Mouse (Mus musculus) thymus, adult 18-20 months (tissue): Measurements from ENCODE around the gene Ctdspl.
A peak's percentile ranks its signal among the peaks of the same experiment; 100 is the strongest.

Experiments used
- DNase-seq, 2 experiments: peaks; one replicate each; pipeline ENCODE4 v3.0.0; 2022; ENCODE audit warnings: mixed read lengths in 2 of 2

Ctdspl gene

DNA sequence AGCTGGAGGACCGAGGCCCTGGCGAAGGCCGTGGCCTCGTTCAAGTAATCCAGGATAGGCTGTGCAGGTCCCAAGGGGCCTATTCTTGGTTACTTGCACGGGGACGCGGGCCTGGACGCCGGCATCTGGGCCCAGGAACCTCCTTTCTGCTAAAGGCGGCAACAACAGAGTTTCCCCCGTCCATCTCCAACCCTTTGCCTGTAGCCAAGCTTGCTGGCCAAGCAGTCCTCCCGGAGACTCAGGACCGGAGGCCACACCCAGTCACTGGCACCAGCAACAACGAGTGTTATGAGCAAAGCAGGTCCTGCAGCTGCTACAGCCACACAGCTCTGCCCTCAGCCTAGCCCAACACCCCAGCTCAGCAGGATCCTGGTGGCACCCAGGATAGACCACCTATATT is 105.5 kb downstream of the Ctdspl start:
- DNase-seq: no peak

DNA sequence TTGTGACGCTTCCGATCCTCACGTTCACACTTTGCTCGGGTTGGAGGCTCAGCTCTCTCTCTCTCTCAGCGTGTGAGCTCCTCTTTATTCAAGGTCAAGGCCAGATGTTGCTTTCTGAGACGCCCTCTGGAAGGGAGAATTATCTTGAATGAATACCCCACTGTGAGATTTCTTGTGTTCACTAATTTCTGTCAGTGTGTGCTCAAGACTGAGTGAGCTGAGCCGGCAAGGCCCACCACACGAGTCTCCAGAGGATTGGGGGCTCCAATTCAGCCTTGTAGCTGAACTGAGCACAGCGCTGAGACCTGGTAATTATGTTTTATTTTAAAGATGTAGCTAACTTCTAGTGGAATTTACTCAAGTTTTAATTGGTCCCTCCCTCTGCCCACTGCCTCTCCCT is 106.3 kb downstream of the Ctdspl start:
- no peak for DNase-seq

DNA sequence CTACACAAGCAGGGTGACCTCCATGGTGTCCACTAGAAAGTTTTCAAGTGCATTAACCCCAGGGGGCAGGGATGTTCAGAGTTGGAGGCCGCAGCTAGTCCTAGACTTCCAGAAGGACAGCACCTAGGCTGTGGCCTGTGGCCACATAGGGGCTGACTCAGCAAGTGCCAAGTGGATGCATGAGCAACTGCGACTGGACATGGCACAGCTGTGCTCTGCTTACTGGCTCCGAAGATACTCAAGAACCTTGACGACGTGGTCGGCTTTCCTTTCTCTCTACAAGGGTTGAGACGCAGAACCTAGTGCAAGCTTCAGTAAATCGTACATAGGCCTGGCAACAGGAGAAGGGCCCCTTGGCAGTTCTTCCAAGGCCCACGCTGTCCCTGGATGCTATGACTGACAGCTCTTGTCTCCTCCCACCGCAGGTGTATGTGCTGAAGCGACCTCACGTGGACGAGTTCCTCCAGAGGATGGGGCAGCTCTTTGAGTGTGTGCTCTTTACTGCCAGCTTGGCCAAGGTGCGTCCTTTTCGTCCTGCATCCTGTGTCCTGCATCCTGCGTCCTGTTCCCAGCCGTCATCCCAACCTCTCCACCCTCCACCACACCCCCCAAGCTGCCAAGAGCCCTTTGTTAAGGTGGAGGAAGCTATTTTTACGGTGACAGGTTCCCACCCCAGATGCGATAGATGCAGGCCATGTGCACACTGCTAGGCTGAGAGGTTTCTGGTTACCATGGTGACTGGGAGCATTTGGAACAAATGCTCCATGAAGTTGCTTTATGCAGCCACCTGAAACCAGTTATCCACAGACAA is 107.1 kb downstream of the Ctdspl start:
- DNase-seq: no peak

DNA sequence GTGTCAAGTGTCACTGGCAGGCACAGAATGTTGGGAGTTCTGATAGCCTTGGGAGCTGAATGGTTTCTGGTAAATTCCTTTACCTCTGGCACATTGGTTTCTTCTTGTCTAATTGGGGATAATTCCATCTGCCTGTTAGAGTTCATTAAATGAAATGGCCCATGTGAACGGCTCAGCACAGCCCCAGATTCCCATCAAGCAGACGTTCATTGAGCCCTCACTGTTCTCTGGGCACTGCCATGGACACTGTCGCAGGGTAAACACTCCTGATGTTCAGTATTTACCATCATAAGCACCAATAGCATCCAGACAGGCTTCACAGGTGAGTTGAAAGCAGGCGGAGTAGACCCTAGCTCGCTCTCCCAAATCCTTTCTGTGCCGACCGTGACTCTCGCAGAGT is 107.8 kb downstream of the Ctdspl start:
- DNase-seq: no peak

DNA sequence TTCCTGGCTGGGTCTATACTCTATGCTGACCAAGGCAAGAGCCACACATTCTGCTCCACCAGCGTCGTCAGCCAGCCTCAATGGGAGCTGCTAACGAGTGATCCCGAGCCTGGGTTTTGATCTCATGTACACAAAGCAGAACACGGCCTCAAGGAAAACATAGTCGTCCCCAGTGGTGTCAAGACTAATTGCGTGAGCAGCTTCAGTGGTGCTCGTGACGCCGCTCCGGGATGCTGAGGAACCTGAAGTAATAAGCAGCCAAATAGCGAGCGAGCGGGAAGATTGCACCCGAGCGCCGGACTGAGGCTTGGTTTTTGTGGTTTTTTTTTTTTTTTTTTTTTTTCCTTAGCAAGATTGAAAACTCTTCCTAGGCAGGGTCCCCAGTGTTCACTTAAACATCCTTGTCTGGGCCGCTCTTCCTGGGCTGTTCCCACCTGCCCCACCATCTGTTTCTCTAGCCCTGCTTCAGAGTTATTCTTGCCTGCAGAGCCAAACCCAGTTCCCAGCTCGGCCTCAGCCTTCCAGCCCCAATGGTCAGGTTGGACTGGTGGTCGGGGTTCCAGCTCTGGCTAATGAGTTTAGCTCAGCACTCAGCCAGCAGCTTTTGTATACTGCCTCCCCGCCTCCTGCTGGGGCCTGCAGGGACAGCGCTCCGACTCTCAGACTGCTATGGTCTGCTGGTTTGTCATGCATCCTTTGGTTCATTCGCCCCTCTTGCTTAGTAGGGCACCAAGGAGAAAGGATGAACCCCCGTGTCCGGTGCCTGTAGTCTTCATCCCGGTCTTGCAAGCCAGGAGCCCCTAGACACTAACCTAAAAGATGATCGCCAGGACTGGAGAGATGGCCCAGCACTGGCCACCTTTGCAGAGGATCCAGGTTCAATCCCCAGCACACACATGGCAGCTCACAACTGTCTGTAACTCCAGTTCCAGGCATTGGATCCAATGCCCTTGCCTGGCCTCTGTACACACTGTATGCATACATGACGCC is 108.7 kb downstream of the Ctdspl start:
- DNase-seq: no peak

DNA sequence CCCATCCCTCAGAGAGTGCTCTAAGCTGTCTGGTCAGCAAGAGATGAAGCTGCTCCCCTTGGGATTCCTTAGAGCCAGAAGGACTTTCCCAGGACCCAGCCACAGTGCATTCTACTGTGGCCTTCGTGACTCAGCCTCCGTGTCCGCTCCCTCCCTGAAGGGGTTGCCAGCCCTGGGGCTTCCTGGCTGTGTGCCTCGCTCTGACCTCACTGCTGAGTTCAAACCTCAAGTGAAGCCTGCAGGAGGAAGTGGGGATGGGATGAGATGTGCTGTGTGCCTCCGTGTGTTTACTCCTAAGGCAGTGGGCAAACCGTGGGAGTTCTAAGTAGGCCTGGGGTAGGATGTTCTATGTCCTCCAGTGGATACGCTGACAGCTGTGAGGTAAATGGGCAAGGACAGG is 109.6 kb downstream of the Ctdspl start:
- no peak for DNase-seq

DNA sequence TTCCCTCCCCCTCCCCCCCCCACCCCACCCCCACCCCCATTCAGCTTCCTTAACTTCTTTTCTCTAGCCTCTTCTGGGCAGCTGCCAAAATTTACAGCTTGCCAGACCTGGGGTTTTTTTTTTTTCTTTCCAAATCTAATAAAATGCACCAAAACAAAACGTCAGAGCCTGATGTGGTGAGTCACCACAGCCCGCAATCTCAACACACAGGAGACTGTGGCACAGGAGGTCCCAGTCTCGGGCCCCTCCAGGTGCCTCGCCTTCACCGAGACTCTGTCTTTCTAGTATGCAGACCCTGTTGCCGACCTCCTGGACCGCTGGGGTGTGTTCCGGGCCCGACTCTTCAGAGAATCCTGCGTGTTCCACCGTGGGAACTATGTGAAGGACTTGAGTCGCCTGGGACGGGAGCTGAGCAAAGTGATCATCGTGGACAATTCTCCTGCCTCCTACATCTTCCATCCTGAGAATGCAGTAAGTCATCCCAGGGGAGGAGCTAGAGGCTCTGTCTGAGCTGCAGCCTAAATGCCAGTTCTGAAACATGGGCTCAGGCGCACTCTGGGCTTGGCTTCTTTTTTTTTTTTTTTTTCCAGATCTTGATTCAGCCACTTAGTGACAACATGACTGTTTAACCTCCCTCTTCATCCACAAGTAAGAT is 111.0 kb downstream of the Ctdspl start:
- DNase-seq: no peak

DNA sequence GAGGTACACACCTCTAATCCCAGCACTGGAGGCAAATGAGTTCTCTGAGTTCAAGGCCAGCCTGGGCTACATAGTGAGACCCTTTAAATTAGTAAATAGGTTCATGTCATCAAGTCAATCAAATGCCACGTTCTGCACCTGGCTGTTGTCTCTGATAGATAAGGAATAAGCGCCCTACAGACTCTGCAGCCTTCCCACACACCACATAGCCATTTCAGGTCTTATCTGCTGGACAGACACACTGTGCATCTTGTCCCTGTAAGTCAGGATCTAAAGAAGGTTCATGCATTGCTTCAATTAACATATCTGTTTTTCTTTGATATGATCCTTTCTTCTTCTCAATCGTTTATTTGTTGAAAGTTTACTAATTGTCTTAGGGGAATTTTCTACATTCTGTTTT is 112.3 kb downstream of the Ctdspl start:
- no peak for DNase-seq

DNA sequence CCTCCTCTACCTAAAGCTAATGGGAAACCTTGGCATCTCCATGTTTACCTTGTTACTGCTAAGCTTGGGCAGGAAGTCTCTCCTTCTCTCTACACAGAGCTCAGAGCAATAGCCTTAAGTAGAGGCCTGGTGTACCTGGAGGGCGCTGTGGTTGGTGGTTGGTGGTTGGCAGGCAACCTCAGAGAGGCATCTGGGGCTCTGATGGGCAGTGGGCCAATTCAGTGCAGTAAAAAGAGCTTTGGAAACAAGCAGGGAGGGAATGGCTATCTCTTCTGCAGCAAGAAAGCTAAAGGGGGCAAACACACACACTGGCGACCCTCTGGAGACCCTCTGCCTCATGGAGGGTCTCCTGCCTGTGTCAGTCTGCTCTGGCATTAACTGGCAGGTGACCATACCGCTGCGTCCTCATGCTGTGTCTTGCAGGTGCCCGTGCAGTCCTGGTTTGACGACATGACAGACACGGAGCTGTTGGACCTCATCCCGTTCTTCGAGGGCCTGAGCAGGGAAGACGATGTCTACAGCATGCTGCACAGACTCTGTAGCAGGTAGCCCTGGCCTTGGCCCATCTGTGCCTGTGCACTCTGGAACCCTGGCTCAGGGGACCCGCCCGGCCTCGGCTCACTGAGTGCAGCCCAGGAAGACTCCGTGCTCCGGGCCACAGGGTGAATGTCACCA is 114.0 kb downstream of the Ctdspl start:
- DNase-seq: no peak

DNA sequence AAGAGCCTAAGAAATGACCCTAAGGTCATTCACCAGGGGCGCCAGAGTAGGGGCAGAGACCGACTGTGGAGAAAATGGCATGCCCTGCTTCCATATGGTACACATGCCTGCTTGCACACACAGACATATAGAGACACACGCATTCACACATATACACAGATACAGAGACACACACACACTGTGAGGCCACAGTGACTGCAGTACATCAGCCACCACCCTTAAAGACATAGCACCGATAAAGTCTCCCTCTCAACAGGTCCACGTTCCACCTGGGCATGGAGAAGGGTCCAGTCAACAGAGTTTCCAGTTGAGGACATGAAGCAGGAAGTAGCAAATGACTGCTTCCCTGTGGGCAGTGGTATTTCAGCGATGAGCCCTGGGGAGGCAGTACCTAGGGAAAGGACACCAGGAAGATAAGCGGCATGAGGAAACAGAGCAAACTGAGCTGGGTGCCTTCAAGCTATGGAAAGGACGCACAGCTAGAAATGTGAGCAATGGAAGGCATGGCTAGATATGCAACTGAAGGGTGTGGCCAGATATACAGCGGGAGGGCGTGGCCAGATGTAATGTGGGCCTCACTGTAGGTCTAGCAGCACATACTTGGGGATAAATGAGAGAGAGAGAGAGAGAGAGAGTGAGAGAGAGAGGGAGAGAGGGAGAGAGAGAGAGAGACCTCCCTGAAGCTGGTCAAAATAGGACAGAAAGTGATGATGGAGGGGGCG is 122.1 kb downstream of the Ctdspl start:
- DNase-seq: no peak

DNA sequence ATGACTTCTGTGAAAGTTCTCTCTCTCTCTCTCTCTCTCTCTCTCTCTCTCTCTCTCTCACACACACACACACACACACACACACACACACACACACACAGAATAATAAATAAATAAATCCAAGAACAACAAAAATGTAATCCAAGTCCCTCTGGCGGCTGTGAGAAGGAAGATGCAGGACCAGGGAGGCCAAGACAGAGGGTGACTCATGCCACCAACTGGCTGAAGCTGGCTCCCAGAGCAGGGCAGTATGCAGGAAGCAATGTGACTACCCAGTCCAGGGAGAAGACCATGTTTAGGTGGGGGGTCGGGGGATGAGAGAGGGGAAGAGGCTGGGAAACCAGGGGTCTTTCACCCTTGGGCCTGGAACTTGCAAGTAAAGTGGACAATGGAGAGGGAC is 124.9 kb downstream of the Ctdspl start:
- no peak for DNase-seq

DNA sequence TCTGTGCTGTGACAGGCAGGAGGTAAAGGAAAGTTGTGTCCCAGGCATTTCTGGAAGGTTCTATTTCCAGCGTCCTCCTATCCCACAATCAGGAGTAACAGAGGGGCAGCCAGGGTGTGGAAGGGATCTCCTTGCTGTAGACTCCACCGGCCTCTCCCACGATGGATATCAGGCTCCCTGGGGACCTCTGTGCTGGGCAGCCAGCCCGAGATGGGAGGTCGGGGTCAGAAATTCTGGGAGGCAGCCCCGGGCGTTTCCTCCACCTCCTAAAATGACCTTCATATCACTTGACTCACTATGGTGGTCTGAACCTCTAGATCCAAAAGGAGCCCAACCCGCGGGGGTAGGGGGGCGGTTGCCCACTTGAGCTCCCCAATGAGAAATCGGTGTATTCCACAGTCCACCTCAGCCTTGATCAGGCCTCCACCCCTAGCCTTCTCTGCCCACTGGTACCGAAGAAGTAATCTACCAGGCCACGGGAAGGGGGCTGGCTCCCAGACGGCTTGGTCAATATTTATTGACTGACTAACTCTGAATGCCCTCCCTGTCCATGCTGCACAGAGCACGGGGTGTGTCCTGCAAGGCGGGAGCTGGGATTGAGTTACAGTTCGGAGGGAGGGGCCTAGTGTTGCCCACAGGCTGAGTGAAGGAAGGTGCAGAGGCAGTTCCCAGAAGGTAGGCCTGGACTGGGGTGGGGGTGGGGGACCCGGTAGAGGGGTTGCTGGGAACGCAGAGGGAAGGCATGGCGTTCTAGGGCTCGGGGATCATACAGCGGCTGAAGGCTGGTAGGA is 126.1 kb downstream of the Ctdspl start, which contains the start of gene Vill:
TSS of gene Vill (plus strand) at position 625 of the 791 bp plus-strand sequence.
- no peak for DNase-seq

DNA sequence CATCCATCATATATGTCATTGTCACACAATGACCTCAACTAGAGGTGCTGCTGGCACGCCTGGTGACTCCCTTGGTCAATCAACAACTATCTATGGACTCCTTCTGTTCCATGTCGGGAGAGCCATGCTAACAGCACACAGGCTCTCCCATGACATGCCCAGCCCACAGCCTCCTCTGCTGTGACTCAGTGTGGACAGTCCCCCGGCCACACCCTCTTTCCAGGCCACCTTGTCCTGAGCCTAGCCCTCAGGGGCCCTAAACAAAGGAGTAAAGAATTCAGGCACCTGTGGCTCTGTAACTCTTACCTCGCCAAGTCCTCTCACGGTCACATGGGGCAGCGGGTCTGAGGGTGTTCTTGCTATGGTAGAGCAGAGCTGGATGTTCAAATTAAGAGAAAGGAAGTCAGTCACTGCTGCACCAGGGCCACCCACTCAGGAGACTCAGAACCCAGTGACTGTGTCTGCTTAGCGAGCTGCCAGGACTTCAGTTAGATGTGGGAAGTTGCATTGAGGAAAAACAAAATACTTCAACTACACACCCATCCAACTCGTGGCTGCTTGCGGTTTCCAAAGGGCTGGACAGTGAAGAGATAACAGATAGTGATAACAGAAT is 127.8 kb downstream of the Ctdspl start:
- no peak for DNase-seq

DNA sequence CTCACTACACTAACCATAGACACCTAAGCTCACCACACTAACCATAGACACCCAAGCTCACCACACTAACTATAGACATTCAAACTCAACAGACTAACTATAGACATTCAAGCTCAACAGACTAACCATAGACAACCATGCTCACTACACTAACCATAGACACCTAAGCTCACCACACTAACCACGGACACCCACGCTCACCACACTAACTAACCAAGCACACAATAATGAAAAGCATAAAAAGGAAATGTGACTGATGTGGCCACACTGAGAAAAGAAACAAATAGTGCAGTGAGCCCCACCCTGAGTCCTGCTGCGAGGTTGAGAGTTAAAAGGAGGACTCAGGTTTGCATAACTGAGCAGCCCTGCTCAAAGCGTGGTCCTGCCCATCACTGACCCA is 129.1 kb downstream of the Ctdspl start:
- DNase-seq: no peak

DNA sequence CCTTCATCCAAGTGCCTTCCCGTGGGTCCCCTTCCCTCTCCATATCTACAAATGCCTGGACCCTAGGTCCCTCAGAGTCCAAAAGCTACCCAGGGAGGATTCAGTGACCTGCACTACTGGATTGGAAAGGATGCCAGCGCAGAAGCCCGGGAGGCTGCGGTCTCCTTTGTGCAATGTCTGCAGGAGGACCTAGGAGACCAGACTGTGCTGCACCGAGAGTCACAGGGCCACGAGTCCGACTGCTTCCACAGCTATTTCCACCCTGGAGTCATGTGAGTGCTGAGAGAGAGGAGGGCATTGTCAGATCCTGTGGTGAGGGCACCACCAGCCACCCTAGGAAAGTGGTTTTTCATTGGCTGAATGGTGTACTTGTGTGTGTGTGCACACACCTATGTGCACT is 132.0 kb downstream of the Ctdspl start:
- no peak for DNase-seq

DNA sequence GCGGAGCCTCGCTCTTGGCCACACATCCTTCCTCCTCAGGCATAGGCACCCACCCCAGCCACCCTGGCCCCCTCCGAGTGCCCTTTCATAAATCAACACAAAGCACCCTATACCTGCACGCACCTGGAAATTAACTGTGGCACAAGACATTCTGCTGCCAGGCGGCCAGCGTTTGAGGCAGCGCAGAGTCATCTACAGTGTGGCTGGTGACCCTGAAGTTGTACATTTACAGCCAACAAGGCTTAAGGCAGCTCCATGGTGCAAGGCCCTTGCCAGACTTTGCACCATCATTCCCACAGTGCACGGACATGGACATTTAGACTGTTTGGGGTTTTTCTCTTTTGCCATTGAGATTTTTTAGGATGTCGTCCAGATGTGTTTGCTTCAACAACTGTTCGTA is 134.4 kb downstream of the Ctdspl start:
- no peak for DNase-seq

DNA sequence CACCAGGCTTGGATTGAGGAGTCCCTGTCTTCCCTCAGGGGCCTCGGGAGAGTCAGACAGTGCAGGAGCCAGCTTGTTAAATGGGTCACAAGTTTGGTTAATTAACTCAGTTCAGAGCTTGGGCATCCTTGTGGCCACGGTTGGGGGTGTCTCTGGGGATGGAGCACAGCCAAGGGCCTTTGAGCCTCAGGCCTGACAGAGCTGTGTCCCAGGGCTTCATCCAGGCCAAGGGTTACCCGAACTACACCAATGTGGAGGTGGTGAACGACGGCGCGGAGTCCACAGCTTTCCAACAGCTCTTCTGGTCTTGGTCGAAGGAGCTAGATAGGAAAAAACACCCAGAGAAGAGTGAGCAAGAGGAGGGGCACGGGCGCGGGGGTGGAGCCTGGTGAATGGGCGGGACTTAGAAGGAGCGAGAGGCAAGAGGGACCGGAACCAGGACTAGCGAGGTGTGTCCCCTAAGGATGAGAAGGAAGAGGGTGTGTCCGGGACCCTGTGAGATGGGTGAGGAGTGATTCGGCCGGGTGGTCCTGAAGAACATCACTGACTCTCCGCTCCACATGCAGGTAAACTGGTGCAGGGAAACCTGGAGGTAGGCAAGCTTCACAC is 136.9 kb downstream of the Ctdspl start:
- DNase-seq: no peak

DNA sequence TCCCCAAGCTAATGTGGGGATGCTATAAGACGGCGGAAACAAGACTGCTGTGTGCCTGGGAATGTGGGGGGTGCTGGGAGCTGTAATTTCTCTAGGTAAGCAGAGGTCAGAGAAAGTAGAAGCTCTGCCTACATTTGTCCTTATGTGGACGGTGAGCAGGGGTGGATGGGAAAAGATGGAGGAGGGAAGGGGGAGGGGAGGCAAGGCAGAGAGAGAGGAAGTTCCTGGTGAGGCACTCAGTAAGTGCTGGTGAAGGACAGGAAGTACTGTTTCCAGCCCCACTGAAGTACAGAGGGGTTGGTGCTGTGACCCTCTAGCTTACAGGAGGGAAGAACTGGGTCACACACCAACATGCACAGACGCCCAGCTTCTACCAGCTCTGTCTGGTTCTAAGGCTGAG is 138.0 kb downstream of the Ctdspl start:
- no peak for DNase-seq

DNA sequence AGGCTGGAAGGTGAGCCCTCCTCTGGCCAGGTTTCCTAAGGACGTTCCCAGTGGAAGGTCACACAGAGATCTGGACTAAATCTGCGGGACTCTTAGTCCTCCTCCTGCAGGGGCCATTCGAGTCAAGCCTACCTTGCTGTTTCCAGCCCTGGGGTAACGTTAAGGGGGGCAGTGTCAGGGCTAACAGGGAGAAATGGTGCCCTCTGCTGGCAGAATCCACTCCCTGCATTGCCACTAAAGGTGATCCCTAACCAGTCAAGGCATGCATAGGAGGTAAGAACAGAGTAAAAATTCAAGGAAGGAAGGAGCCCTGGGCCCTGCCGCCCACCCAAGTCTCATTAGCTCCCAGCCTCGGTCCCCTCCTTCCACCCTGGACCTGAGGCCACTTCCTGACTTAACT is 141.3 kb downstream of the Ctdspl start:
- DNase-seq: peak; percentile 38 to 42

DNA sequence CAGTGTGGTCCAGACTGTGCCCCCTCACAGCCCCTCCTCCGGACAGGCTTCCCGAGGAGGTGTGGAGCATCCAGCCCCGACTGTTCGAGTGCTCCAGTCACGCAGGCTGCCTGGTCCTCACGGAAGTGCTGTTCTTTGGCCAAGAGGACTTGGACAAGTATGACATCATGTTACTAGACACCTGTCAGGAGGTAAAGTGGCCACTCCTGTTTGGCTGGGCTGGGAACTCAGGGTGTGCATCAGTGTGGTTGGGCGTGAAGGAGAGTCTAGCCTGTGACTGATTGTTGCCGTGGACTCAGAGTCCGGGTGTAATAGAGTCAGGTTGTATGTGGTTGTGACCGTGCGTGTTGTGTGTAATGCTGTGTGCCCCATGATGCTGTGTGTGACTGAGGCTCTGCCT is 142.0 kb downstream of the Ctdspl start:
- no peak for DNase-seq
